Mouse (Mus musculus) layer of hippocampus, adult 2 months (tissue): ENCODE data around the gene Slc35f4. TPM values are rescaled to one million over a fixed set of nuclear protein-coding genes. Genes with fewer than 3 reads are reported as not detected.
"Not testable (repeated sequence)": the region's sequence is repeated elsewhere in the genome, so short reads cannot be mapped to it uniquely, and the experiment has no call there.

Source experiments
- DNase-seq, 2 experiments: peaks; one replicate each; pipeline ENCODE4 v3.0.0; 2022; ENCODE audit warnings: low spot score in 2 of 2
- H3K27ac ChIP-seq: fragments of 200-600 bp; 2 replicates; pipeline ENCODE4 v1.8.1; 2022
- H3K4me3 ChIP-seq: fragments of 200-600 bp; 2 replicates; pipeline ENCODE4 v1.8.1; 2022; ENCODE audit warnings: mild to moderate bottlenecking
- CTCF ChIP-seq: fragments of 200-600 bp; conservative IDR thresholded peaks from 2 replicates; pipeline ENCODE4 v1.8.1; 2022; ENCODE audit warnings: antibody characterized with exemption, mild to moderate bottlenecking, moderate library complexity
- microRNA-seq, 2 experiments: library from miRNA; unstranded; fragments of <30 nt; microRNA quantifications; one replicate each; pipeline ENCODE4 v1.2.0; 2021
- total RNA-seq, 2 experiments: library from RNA; stranded (reverse); gene quantifications; 2 replicates each; pipeline ENCODE4 v1.2.3; 2021

The Slc35f4 gene
- total RNA-seq, 2 experiments from 2014 or later, result 13.9 to 16.3 TPM

- TF ChIP-seq CTCF, result no peak
- Histone ChIP-seq H3K4me3 (no peak overlapping the region), H3K27ac (no peak overlapping the region)
- no peak for DNase-seq
Measured at GRCm38 (mm10) chr14:49290029-49290745, 235.7 kb downstream of the Slc35f4 start.

GRCm38 (mm10) chr14:49283784-49284655 lies 241.8 kb downstream of the Slc35f4 start:
- no peak for DNase-seq
- Histone ChIP-seq H3K27ac (no peak overlapping the region), H3K4me3 (no peak overlapping the region)
- TF ChIP-seq CTCF, result no peak

GRCm38 (mm10) chr14:49278880-49279279 lies 247.0 kb downstream of the Slc35f4 start:
- no peak for DNase-seq
- Histone ChIP-seq H3K27ac (no peak overlapping the region), H3K4me3 (no peak overlapping the region)
- no peak for TF ChIP-seq CTCF

GRCm38 (mm10) chr14:49278479-49278878 lies 247.4 kb downstream of the Slc35f4 start:
- not testable (repeated sequence) for H3K27ac ChIP-seq, H3K4me3 ChIP-seq, DNase-seq

- no peak for DNase-seq
- H3K4me3 ChIP-seq, result no peak overlapping the region
- no peak overlapping the region for H3K27ac ChIP-seq
- TF ChIP-seq CTCF, result no peak
Measured at GRCm38 (mm10) chr14:49277642-49278041, 248.2 kb downstream of the Slc35f4 start.

GRCm38 (mm10) chr14:49275376-49275775 lies 250.5 kb downstream of the Slc35f4 start:
- H3K27ac ChIP-seq, result no peak overlapping the region
- DNase-seq, result no peak
- no peak for TF ChIP-seq CTCF
- H3K4me3 ChIP-seq, result no peak overlapping the region

- no peak overlapping the region for H3K27ac ChIP-seq
- no peak for TF ChIP-seq CTCF
- no peak for DNase-seq
- H3K4me3 ChIP-seq, result no peak overlapping the region
Measured at GRCm38 (mm10) chr14:49265286-49266002, 260.4 kb downstream of the Slc35f4 start.

Small RNA genes within 50 kb of the gene (microRNA-seq; reads per million reads assigned to microRNA genes)
- 0 reads per million in 2 experiments for gene Gm22949
